Mouse (Mus musculus) thymus, postnatal 36 days (tissue): Measurements from ENCODE around the gene Spsb3.

ENCODE experiments used
- DNase-seq, 2 experiments: peaks; one replicate each; pipeline ENCODE4 v3.0.0; 2022; ENCODE audit warnings: mixed read lengths in 2 of 2

The Spsb3 gene

GRCm38 (mm10) chr17:24886134-24886931, at the start of gene Spsb3, which contains the start of gene Nubp2:
Gene Spsb3 (plus strand): TSS chr17:24886643.
Gene Nubp2 (minus strand): TSS chr17:24886349.
- DNase-seq = peak; percentile 95 to 97

GRCm38 (mm10) chr17:24839842-24840241, 46.6 kb upstream of the Spsb3 start, which contains the start of gene Hagh:
Gene Hagh (plus strand): TSS chr17:24840143.
- DNase-seq = no peak

GRCm38 (mm10) chr17:24840341-24840740, 46.1 kb upstream of the Spsb3 start:
- no peak for DNase-seq

GRCm38 (mm10) chr17:24841133-24841532, 45.3 kb upstream of the Spsb3 start:
- peak; percentile 45 to 48 for DNase-seq

- no peak for DNase-seq
These were observed 43.8 kb upstream of the Spsb3 start for GRCm38 (mm10) chr17:24842631-24843030.

GRCm38 (mm10) chr17:24844525-24844924, 41.9 kb upstream of the Spsb3 start:
- no peak for DNase-seq

- DNase-seq = no peak
These were observed 39.1 kb upstream of the Spsb3 start for GRCm38 (mm10) chr17:24847386-24847785.

GRCm38 (mm10) chr17:24848600-24849031, 37.8 kb upstream of the Spsb3 start:
- no peak for DNase-seq

GRCm38 (mm10) chr17:24849733-24850064, 36.7 kb upstream of the Spsb3 start:
- no peak for DNase-seq

GRCm38 (mm10) chr17:24850065-24850772, 36.2 kb upstream of the Spsb3 start, which contains the start of gene Fahd1:
Gene Fahd1 (minus strand): TSS chr17:24850364.
- peak; percentile 90 to 96 for DNase-seq

GRCm38 (mm10) chr17:24850773-24851127, 35.7 kb upstream of the Spsb3 start:
- DNase-seq = no peak

GRCm38 (mm10) chr17:24851381-24852125, 34.9 kb upstream of the Spsb3 start:
- DNase-seq = no peak

- no peak for DNase-seq
These were observed 30.5 kb upstream of the Spsb3 start for GRCm38 (mm10) chr17:24855838-24856464.

- no peak for DNase-seq
These were observed 29.9 kb upstream of the Spsb3 start for GRCm38 (mm10) chr17:24856589-24856988.

- no peak for DNase-seq
These were observed 28.5 kb upstream of the Spsb3 start for GRCm38 (mm10) chr17:24857831-24858470.

GRCm38 (mm10) chr17:24858967-24859366, 27.5 kb upstream of the Spsb3 start:
- no peak for DNase-seq

GRCm38 (mm10) chr17:24860076-24860475, 26.4 kb upstream of the Spsb3 start:
- DNase-seq = no peak

- no peak for DNase-seq
These were observed 24.7 kb upstream of the Spsb3 start for GRCm38 (mm10) chr17:24861785-24862184.

GRCm38 (mm10) chr17:24865776-24866175, 20.7 kb upstream of the Spsb3 start, which contains the start of gene Igfals:
Gene Igfals (plus strand): TSS chr17:24865997.
- DNase-seq = no peak

GRCm38 (mm10) chr17:24867914-24868313, 18.5 kb upstream of the Spsb3 start:
- no peak for DNase-seq

- no peak for DNase-seq
These were observed 12.6 kb upstream of the Spsb3 start for GRCm38 (mm10) chr17:24873695-24874404.

- no peak for DNase-seq
These were observed 12.1 kb upstream of the Spsb3 start for GRCm38 (mm10) chr17:24874405-24874745.
